Mouse (Mus musculus): ENCODE measurements around the gene Git1.

GRCm38 (mm10) chr11:77545261-77545660 is 51.9 kb downstream of the Git1 start:
- TF ChIP-seq BHLHE40 (IDR thresholded peaks at IDR 0.05; ENCODE audit: low read depth, low read length) (no peak), CTCF (conservative IDR thresholded peaks at IDR 0.05 in 1 of 2, IDR thresholded peaks at IDR 0.05 in 1 of 2; ENCODE audit: low read depth in 2 of 2, low read length in 2 of 2) (no peak)

Data from CH12.LX (cell line).